ENCODE assay signal across 24 mouse cellular contexts in the genomic region with DNA sequence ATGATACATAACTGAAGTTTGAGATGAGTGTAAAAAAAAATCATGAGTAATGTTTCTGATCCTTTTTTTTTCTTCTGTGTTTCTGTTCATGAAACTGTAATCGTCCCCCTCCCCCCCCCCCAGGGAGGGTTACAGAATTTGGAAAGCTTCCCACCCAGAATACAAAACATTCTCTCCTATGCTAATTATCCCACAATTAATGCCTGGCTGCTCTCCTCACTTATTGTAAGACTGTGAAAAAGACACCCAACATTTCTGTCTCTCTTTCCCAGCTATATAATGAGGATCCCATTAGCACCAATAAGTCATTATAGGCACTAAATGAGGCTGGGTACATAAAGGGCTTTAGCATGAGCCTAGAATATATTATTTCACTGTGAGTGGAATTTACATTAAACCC. TPM values are rescaled to one million over a fixed set of nuclear protein-coding genes. Genes with fewer than 3 reads are reported as not detected.
DNase-seq lines count a peak whose midpoint lies in the region; ATAC-seq and TF ChIP-seq lines count a peak whose summit lies in the region.
"Had no signal": no experiment of that assay in that cellular context is flagged by ENCODE, and none has a peak within 500 bp of the region (broad histone marks: within the 10 kb centered on the region; RNA-seq: fewer than 3 reads in every experiment).

No protein-coding gene starts in this region.

- no peak overlapping the region for H3K4me2 ChIP-seq in lung, postnatal 0 days (replicated peaks; ENCODE audit: low read depth, low read length)
- H3K4me2 ChIP-seq in forebrain, embryonic 12.5 days: no peak overlapping the region
- peak overlapping the region; percentile 55 for H3K4me2 ChIP-seq in myocyte (ENCODE audit: low read depth)
- H3K4me2 ChIP-seq: heart, embryonic 15.5 days; liver, embryonic 11.5 days; midbrain, embryonic 15.5 days had no signal

- ATAC-seq in lung, postnatal 0 days: no peak
- ATAC-seq in forebrain, embryonic 12.5 days (ENCODE audit: low FRiP score): peak; percentile 91; the same call in 1 of the 2 replicates
- ATAC-seq: hindbrain, postnatal 0 days; intestine, embryonic 16.5 days; liver, postnatal 0 days; midbrain, embryonic 15.5 days; Patski had no signal

- H3K79me2 ChIP-seq in myocyte (ENCODE audit: control insufficient read depth, insufficient read depth): no peaks in the 10 kb centered on the region

- TF ChIP-seq CTCF in lung, postnatal 0 days (IDR thresholded peaks at IDR 0.05): no peak

- peak; percentile 26 for DNase-seq in lung, postnatal 0 days (ENCODE audit: low spot score)
- no peak for DNase-seq in lung, postnatal 36 days
- peak; percentile 3 for DNase-seq in brain, adult 2 months (ENCODE audit: low read depth, low spot score)
- DNase-seq in cerebellum, postnatal 4 days (ENCODE audit: low spot score in 2 of 2): no peak
- DNase-seq in layer of hippocampus, adult 9-10 months (ENCODE audit: low spot score): no peak
- DNase-seq: cerebellum, adult 8-10 months; cerebellum, postnatal 36 days; heart, postnatal 36 days; kidney, adult 9 months; kidney, postnatal 14 days; layer of hippocampus, postnatal 36 days; liver, postnatal 0 days; lung, postnatal 10 days; right cerebral cortex, postnatal 25 days; thymus, postnatal 14 days had no signal

- H3K9ac ChIP-seq in lung, postnatal 0 days (replicated peaks; ENCODE audit: low read depth): no peak overlapping the region
- H3K9ac ChIP-seq in forebrain, embryonic 12.5 days: no peak overlapping the region
- H3K9ac ChIP-seq: heart, embryonic 15.5 days; liver, postnatal 0 days; midbrain, embryonic 15.5 days had no signal

- no peak for TF ChIP-seq EP300 in lung, postnatal 0 days (IDR thresholded peaks at IDR 0.05)

- no peaks in the 10 kb centered on the region for H3K9me3 ChIP-seq in lung, postnatal 0 days (ENCODE audit: low read length)
- H3K9me3 ChIP-seq in forebrain, embryonic 12.5 days: no peaks in the 10 kb centered on the region; the same call in 1 of the 2 replicates
- H3K9me3 ChIP-seq: embryonic facial prominence, embryonic 10.5 days; heart, embryonic 15.5 days; midbrain, embryonic 15.5 days had no signal

- TF ChIP-seq POLR2A in myocyte (IDR thresholded peaks at IDR 0.05; ENCODE audit: insufficient read length, low read depth): no peak

- no peak overlapping the region for H3K4me3 ChIP-seq in lung, postnatal 0 days (ENCODE audit: low read depth, low read length)
- no peak overlapping the region for H3K4me3 ChIP-seq in forebrain, embryonic 12.5 days (replicated peaks)
- H3K4me3 ChIP-seq in myocyte: no peak overlapping the region
- H3K4me3 ChIP-seq: embryonic facial prominence, embryonic 10.5 days; heart, embryonic 15.5 days; midbrain, embryonic 15.5 days had no signal

- H3K27me3 ChIP-seq in lung, postnatal 0 days (replicated peaks; ENCODE audit: insufficient read depth, low read length): no peaks in the 10 kb centered on the region
- H3K27me3 ChIP-seq in forebrain, embryonic 12.5 days: no peaks in the 10 kb centered on the region
- no peaks in the 10 kb centered on the region for H3K27me3 ChIP-seq in myocyte (ENCODE audit: control insufficient read depth, insufficient read depth, insufficient read length)
- H3K27me3 ChIP-seq: heart, embryonic 15.5 days; midbrain, embryonic 15.5 days; Patski had no signal

- H3K4me1 ChIP-seq in lung, postnatal 0 days (ENCODE audit: insufficient read depth, low read depth, low read length): no peaks in the 10 kb centered on the region
- no peaks in the 10 kb centered on the region for H3K4me1 ChIP-seq in forebrain, embryonic 12.5 days
- H3K4me1 ChIP-seq: embryonic facial prominence, embryonic 10.5 days; heart, embryonic 15.5 days; midbrain, embryonic 15.5 days had no signal

- H3K36me3 ChIP-seq in lung, postnatal 0 days (ENCODE audit: insufficient read depth, low read length): no peaks in the 10 kb centered on the region
- no peaks in the 10 kb centered on the region for H3K36me3 ChIP-seq in forebrain, embryonic 12.5 days (replicated peaks)
- no peaks in the 10 kb centered on the region for H3K36me3 ChIP-seq in myocyte (ENCODE audit: control insufficient read depth, insufficient read depth)
- H3K36me3 ChIP-seq: embryonic facial prominence, embryonic 10.5 days; heart, embryonic 15.5 days; midbrain, embryonic 15.5 days had no signal

- H3ac ChIP-seq in myocyte (ENCODE audit: control insufficient read depth, insufficient read length): no peak overlapping the region

- no peak overlapping the region for H3K27ac ChIP-seq in lung, postnatal 0 days (ENCODE audit: low read length)
- H3K27ac ChIP-seq in forebrain, embryonic 12.5 days: no peak overlapping the region
- H3K27ac ChIP-seq: embryonic facial prominence, embryonic 10.5 days; heart, embryonic 15.5 days; hindbrain, postnatal 0 days; midbrain, embryonic 15.5 days had no signal

- 15% methylated on average over 1 of the region's 1 CpGs for WGBS in lung, postnatal 0 days
- WGBS in forebrain, embryonic 12.5 days: 25% methylated on average over 1 of the region's 1 CpGs

TF ChIP-seq in myocyte, 11 proteins besides CTCF, POLR2A, EP300 and RAD21:
- no peak for TF ChIP-seq TCF3 (IDR thresholded peaks at IDR 0.05; ENCODE audit: insufficient read length, low read depth)
- TF ChIP-seq POLR2AphosphoS2 (IDR thresholded peaks at IDR 0.05; ENCODE audit: insufficient read length, low read depth): no peak
- no peak for TF ChIP-seq MAX (IDR thresholded peaks at IDR 0.05; ENCODE audit: low read depth)
- TF ChIP-seq CEBPB (IDR thresholded peaks at IDR 0.05; ENCODE audit: insufficient read depth, poor library complexity, severe bottlenecking): no peak
- no peak for TF ChIP-seq REST (IDR thresholded peaks at IDR 0.05; ENCODE audit: insufficient read depth, insufficient read length)
- TF ChIP-seq MYOD1 (IDR thresholded peaks at IDR 0.05; ENCODE audit: control insufficient read depth in 1 of 3, insufficient read length in 2 of 3, low read depth in 2 of 3): no peak
- TF ChIP-seq TCF12 (IDR thresholded peaks at IDR 0.05; ENCODE audit: insufficient read depth, poor library complexity, severe bottlenecking): no peak
- no peak for TF ChIP-seq E2F4 (IDR thresholded peaks at IDR 0.05; ENCODE audit: insufficient read depth)
- TF ChIP-seq USF1 (IDR thresholded peaks at IDR 0.05; ENCODE audit: low read depth): no peak
- no peak for TF ChIP-seq SRF (IDR thresholded peaks at IDR 0.05; ENCODE audit: control insufficient read depth, insufficient read length, low read depth)
- TF ChIP-seq MYOG (IDR thresholded peaks at IDR 0.05; ENCODE audit: control insufficient read depth in 1 of 3, insufficient read depth in 1 of 3, insufficient read length in 2 of 3, low read depth in 2 of 3): no peak

RNA-seq across cellular contexts. Expression of a gene that starts 32.7 kb away (rescaled TPM):
- polyA plus RNA-seq in lung, postnatal 0 days (2015; fragmentation: Nextera tagmentation; extraction: Ambion mirVana): 318 and 355 TPM in 2 replicates
- polyA plus RNA-seq in forebrain, embryonic 12.5 days (2016; fragmentation: Nextera tagmentation; extraction: Ambion mirVana): 5.9 and 6.2 TPM in 2 replicates
- 2.9 TPM for polyA plus RNA-seq in myocyte (2012; fragmentation: generic; extraction: Trizol)

RNA-seq across cellular contexts. Expression of a gene that starts 57.9 kb away (rescaled TPM):
- 1,087 and 1,202 TPM in 2 replicates for polyA plus RNA-seq in lung, postnatal 0 days (2015; fragmentation: Nextera tagmentation; extraction: Ambion mirVana)
- 10.6 and 13.5 TPM in 2 replicates for polyA plus RNA-seq in forebrain, embryonic 12.5 days (2016; fragmentation: Nextera tagmentation; extraction: Ambion mirVana)
- 64.7 TPM for polyA plus RNA-seq in myocyte (2012; fragmentation: generic; extraction: Trizol)

Comparison
In these comparisons a context has a peak if more than half of its experiments do, and no peak if none do; other contexts are left out.
1. DNase-seq: peak in lung, postnatal 0 days (single experiment) and brain, adult 2 months (single experiment); none in lung, postnatal 36 days (single experiment), cerebellum, postnatal 4 days (0 of 2) and layer of hippocampus, adult 9-10 months (single experiment).
2. RNA of a gene that starts 32.7 kb away (polyA plus RNA-seq): 318 to 355 TPM in lung, postnatal 0 days; 5.9 to 6.2 TPM in forebrain, embryonic 12.5 days and 2.9 TPM in myocyte (single experiment); every median in the first group is over 10 times any median in the second.
3. RNA of a gene that starts 57.9 kb away (polyA plus RNA-seq): 1,087 to 1,202 TPM in lung, postnatal 0 days; 64.7 TPM in myocyte (single experiment) and 10.6 to 13.5 TPM in forebrain, embryonic 12.5 days; every median in the first group is over 10 times any median in the second.